Mouse (Mus musculus) heart, embryonic 12.5 days (tissue): Measurements from ENCODE around the gene Lama4. TPM values are rescaled to one million over a fixed set of nuclear protein-coding genes. Genes with fewer than 3 reads are reported as not detected.

Experiments used
- ATAC-seq: fragments of 200-750 bp; cut with Nextera tagmentation; 2 replicates; pipeline ENCODE4 v1.8.0; 2017; ENCODE audit warnings: moderate TSS enrichment, moderate library complexity; ENCODE audit not compliant: insufficient number of reproducible peaks, low FRiP score
- H3K27ac ChIP-seq: fragments of 300-500 bp; sonication (generic); 2 replicates; pipeline ENCODE4 v1.5.1; 2016; ENCODE audit warnings: mild to moderate bottlenecking, moderate library complexity; ENCODE audit not compliant: poor library complexity, severe bottlenecking
- H3K27me3 ChIP-seq: fragments of 300-500 bp; sonication (generic); replicated peaks from 2 replicates; pipeline ENCODE4 v1.6.1; 2016; ENCODE audit warnings: mild to moderate bottlenecking, moderate library complexity
- H3K36me3 ChIP-seq: fragments of 300-500 bp; sonication (generic); 2 replicates; pipeline ENCODE4 v1.6.1; 2016; ENCODE audit warnings: mild to moderate bottlenecking, moderate library complexity
- H3K4me1 ChIP-seq: fragments of 300-500 bp; sonication (generic); replicated peaks from 2 replicates; pipeline ENCODE4 v1.6.1; 2016; ENCODE audit warnings: mild to moderate bottlenecking
- H3K4me2 ChIP-seq: fragments of 300-500 bp; sonication (generic); 2 replicates; pipeline ENCODE4 v1.6.1; 2016; ENCODE audit warnings: mild to moderate bottlenecking, moderate library complexity
- H3K4me3 ChIP-seq: fragments of 300-500 bp; sonication (generic); 2 replicates; pipeline ENCODE4 v1.5.1; 2016; ENCODE audit warnings: mild to moderate bottlenecking
- H3K9ac ChIP-seq: fragments of 300-500 bp; sonication (generic); 2 replicates; pipeline ENCODE4 v1.6.1; 2016; ENCODE audit warnings: mild to moderate bottlenecking, moderate library complexity
- H3K9me3 ChIP-seq: fragments of 300-500 bp; sonication (generic); replicated peaks from 2 replicates; pipeline ENCODE4 v1.6.1; 2016; ENCODE audit warnings: mild to moderate bottlenecking, moderate library complexity
- WGBS: fragments of 180-500 bp; shearing (Covaris S2); methylation state at CpG from one replicate; pipeline ENCODE4 v1.1.7; 2016; 5-methylcytosine and 5-hydroxymethylcytosine counted together
- polyA plus RNA-seq: library from polyadenylated mRNA; unstranded; fragments of >200 nt; fragmentation: Nextera tagmentation; extraction: Ambion mirVana; gene quantifications from 2 replicates; pipeline ENCODE4 v1.2.1, GENCODE M21; 2016

Lama4 gene
- polyA plus RNA-seq, 1 experiment from 2014 or later: 144 TPM

DNA sequence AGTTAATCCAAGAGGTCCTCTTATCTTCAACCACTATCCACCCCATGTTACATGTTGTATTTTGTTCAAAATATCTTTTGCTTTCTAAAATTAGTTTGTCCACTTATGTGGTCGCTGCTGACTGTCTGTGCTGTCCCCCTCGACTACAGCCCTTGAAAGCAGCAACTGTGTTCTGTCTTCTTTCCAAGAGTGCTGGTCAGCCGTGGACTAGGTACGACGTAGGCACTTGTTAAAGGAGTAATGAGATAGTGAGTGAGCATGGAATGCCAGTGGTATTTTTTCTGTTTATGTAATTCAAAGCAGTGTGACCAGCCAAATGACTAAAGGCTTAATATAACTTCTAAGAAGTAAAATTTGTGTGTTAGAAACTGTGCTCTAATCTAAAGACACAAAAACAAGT is 90.7 kb downstream of the Lama4 start:
- peaks cover 20% of the 10 kb centered on the region for H3K4me1 ChIP-seq
- H3K9me3 ChIP-seq: no peaks in the 10 kb centered on the region
- H3K4me3 ChIP-seq: no peak overlapping the region
- WGBS: 42% methylated on average over 5 of the region's 5 CpGs
- no peaks in the 10 kb centered on the region for H3K27me3 ChIP-seq
- no peak overlapping the region for H3K27ac ChIP-seq
- no peak for ATAC-seq
- H3K36me3 ChIP-seq: peaks cover 74% of the 10 kb centered on the region
- H3K4me2 ChIP-seq: no peak overlapping the region
- no peak overlapping the region for H3K9ac ChIP-seq

DNA sequence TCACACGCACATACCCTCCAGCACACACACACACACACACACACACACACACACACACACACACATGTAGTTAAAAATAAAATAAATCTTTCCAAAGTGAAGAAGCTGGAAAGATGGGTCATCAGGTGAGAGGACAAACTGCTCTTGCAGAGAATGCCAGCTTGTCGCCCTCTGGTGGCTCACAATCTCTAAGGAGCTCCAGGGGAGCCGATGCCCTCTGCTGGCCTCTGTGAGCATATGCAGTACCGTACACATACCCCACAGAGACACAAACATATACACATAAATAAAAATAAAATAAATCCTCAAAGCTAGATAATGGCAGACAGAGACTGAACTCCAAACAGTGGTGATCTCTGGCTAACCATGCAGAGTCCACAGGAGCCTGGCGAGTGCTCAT is 99.4 kb downstream of the Lama4 start:
- 91% methylated on average over 5 of the region's 5 CpGs for WGBS
- no peak for ATAC-seq
- peaks cover 53% of the 10 kb centered on the region for H3K36me3 ChIP-seq

DNA sequence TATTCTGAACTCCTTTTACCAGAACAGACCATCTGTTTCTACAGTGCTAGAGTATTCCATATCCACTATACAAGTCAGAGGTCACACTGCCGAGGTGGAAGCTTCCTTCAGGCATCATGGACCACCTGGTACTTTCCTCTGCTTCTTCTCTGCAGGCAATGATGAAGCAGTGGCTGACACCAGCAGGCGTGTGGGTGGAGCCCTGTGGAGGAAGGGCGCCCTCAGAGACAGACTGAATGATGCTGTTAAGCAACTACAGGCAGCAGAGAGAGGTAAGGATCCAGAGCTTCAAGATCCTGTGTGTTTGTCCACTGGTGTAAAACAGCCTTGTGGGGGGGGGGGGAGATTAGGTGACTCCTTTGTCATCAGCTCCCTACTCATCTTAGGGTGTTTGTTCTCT is 100.1 kb downstream of the Lama4 start:
- no peak for ATAC-seq
- Histone ChIP-seq H3K9ac (no peak overlapping the region), H3K9me3 (no peaks in the 10 kb centered on the region), H3K27ac (no peak overlapping the region), H3K4me1 (no peaks in the 10 kb centered on the region), H3K27me3 (no peaks in the 10 kb centered on the region), H3K4me2 (no peak overlapping the region), H3K36me3 (peaks cover 57% of the 10 kb centered on the region), H3K4me3 (no peak overlapping the region)
- 64% methylated on average over 3 of the region's 3 CpGs for WGBS

More for the DNA sequence above, 99.4 kb downstream of the Lama4 start:
- Histone ChIP-seq H3K27me3 (no peaks in the 10 kb centered on the region), H3K9me3 (no peaks in the 10 kb centered on the region), H3K27ac (no peak overlapping the region), H3K4me1 (0 out of 2 replicates have a peak, but pooled peaks cover under 1% of the 10 kb centered on the region), H3K9ac (no peak overlapping the region), H3K4me3 (no peak overlapping the region), H3K4me2 (no peak overlapping the region)

DNA sequence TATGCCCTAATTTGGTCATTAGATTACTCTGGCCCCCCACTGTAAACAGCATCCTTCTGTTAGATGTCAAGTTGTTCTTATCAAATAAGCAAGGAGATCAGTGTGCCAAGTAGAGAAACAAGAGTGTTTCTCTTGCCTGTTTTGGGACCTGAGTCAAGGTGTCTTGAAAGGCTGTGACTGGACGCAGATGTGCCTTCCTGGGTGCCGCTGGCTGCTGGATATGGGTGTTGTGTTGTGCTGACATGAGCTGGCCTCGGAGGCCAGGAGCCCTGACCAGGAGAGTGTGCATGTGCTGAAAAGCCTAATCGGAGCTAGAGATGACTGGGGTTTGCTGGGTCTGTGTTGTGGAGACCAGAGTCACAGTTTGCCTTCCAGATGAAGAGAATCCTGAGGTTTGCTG is 100.7 kb downstream of the Lama4 start:
- Histone ChIP-seq H3K4me3 (no peak overlapping the region), H3K9me3 (no peaks in the 10 kb centered on the region), H3K4me2 (no peak overlapping the region), H3K27ac (no peak overlapping the region), H3K9ac (no peak overlapping the region), H3K36me3 (peaks cover 60% of the 10 kb centered on the region), H3K27me3 (no peaks in the 10 kb centered on the region), H3K4me1 (no peaks in the 10 kb centered on the region)
- 51% methylated on average over 4 of the region's 4 CpGs for WGBS
- ATAC-seq: no peak

DNA sequence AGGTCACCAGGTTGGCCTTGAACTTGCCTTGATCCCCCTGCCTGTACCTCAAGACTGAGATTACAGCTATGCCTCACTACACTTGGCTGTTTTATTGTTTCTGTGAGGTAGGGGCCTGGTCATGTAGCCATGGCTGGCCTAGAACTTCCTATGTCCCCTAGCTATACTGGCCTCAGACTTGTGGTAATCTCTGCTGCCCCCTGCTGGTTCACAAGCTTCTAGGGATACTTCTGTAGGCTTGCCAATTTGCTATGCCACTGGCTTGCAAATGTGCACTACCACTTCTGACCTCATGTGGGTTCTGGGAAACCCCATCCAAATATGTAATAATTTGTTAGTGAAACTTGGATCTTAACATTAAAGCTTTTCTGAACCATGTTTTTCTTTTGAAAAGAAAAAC is 101.6 kb downstream of the Lama4 start:
- peaks cover 60% of the 10 kb centered on the region for H3K36me3 ChIP-seq

DNA sequence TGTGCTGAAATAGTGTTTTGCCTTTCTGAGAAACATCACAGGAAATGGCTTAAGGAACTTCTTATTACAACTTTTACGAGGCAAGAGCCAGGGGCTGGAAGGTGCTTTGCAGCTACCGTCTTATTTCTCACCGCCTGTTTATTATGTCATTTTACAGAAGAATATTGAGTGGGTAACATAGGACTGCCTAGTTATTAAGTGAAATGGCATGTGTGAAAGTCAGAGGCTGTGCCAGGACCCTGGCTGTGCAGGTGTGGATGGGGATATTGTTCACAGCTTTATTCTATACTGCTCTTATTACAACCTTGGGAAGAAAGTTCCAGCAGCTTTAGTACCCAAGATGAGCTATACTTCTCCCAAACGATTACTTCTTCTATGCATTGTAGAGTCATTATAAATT is 106.7 kb downstream of the Lama4 start:
- no peak overlapping the region for H3K4me2 ChIP-seq
- H3K27me3 ChIP-seq: no peaks in the 10 kb centered on the region
- no peaks in the 10 kb centered on the region for H3K9me3 ChIP-seq
- WGBS: 84% methylated on average over 4 of the region's 4 CpGs
- H3K36me3 ChIP-seq: peaks cover 74% of the 10 kb centered on the region
- no peak for ATAC-seq
- H3K27ac ChIP-seq: no peak overlapping the region
- H3K4me1 ChIP-seq: no peaks in the 10 kb centered on the region
- no peak overlapping the region for H3K9ac ChIP-seq
- H3K4me3 ChIP-seq: no peak overlapping the region

More for the DNA sequence above, 101.6 kb downstream of the Lama4 start:
- H3K4me2 ChIP-seq: no peak overlapping the region
- H3K27ac ChIP-seq: no peak overlapping the region
- no peaks in the 10 kb centered on the region for H3K27me3 ChIP-seq
- ATAC-seq: peak; percentile 57; the same call in 1 of the 2 replicates
- H3K4me1 ChIP-seq: no peaks in the 10 kb centered on the region
- no peak overlapping the region for H3K4me3 ChIP-seq
- no peak overlapping the region for H3K9ac ChIP-seq
- no peaks in the 10 kb centered on the region for H3K9me3 ChIP-seq

DNA sequence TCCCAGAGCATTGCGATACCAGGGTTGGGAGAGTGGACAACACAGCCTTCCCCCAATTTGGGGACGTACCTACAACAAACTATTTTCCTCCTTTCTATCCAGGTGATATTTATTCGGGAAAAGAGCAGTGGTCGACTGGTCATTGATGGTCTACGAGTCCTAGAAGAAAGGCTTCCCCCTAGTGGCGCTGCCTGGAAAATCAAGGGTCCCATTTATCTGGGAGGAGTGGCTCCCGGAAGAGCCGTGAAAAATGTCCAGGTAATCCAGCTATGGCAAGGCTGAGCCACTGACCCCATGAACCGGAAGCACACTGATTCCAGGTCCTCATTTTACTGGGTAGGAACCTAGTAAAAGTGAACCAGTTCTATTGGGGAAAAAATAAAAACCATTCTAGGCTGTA is 131.7 kb downstream of the Lama4 start:
- ATAC-seq: no peak
- peaks cover 67% of the 10 kb centered on the region for H3K36me3 ChIP-seq
- no peak overlapping the region for H3K27ac ChIP-seq
- 83% methylated on average over 9 of the region's 9 CpGs for WGBS
- H3K4me1 ChIP-seq: no peaks in the 10 kb centered on the region
- no peak overlapping the region for H3K4me3 ChIP-seq
- no peak overlapping the region for H3K4me2 ChIP-seq
- no peak overlapping the region for H3K9ac ChIP-seq
- H3K27me3 ChIP-seq: no peaks in the 10 kb centered on the region
- no peaks in the 10 kb centered on the region for H3K9me3 ChIP-seq

DNA sequence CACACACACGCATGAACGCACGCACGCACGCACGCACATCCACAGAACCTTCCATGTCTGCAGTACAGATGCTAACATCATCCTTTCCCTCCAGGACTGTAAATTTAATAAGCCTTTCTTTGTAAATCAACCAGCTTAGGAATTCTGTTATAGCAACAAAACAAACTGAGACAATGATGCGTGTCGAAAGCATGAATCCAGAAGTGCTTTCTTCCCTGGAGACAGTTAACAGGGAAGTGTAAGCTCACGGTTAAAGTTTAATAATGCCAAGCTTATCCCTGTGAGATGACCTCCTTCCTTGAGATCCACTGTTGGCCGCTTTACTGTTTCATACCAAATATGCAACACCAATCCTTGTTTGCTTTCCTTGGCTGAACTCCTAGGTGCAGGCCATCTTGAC is 133.4 kb downstream of the Lama4 start:
- Histone ChIP-seq H3K9ac (no peak overlapping the region), H3K9me3 (no peaks in the 10 kb centered on the region), H3K4me2 (no peak overlapping the region), H3K27ac (no peak overlapping the region), H3K27me3 (no peaks in the 10 kb centered on the region), H3K36me3 (peaks cover 77% of the 10 kb centered on the region), H3K4me1 (no peaks in the 10 kb centered on the region), H3K4me3 (no peak overlapping the region)
- ATAC-seq: no peak
- WGBS: 94% methylated on average over 10 of the region's 10 CpGs

DNA sequence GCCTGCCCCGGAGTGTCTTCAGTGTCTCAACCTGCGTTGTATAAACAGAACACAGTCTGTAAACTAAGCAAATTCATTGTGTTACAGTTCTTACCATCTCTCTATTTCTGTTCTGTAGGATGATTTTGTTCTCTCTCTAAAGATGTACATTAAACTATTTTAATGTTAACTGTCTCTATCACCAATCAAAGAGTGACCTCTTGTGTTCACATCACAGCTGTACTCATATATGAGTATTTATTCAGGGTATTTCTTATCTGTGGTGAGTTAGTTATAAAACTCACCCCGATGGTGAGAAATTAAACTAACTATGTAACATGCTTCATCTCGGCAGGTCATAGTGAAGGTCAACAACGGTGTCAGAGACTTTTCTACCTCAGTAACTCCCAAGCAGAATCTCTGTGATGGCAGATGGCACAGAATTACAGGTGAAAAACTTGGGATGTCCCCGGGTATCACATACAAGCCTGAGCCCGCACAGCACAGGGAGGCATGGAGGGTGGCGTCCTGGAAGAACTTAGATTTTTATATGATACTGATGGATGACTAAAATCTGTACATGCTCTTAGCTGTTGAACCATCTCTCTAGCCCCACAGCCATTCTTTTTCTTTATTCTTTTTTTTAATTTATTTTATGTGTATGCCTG is 139.6 kb downstream of the Lama4 start:
- WGBS: 91% methylated on average over 8 of the region's 8 CpGs
- Histone ChIP-seq H3K27me3 (no peaks in the 10 kb centered on the region), H3K4me2 (no peak overlapping the region), H3K27ac (no peak overlapping the region), H3K4me3 (no peak overlapping the region), H3K4me1 (no peaks in the 10 kb centered on the region), H3K36me3 (peaks cover 70% of the 10 kb centered on the region), H3K9ac (no peak overlapping the region), H3K9me3 (no peaks in the 10 kb centered on the region)
- no peak for ATAC-seq

DNA sequence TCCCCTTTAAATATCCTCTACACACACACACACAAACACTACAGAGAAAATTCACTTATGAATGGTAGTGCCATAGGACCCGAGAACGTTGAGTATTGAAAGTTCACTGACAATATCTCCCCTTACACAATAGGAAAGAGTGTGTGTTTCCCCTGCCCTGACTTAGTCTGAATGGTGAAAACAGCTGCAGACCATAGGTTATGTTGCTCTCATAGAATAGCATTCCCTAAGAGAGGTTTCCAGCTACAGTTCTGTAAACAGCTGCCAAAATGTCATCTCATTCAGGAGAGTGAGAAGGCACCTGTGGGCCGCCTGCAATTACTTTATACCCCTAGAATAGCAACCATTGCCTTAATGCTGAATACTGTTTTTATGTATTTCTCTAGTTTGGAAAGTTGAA is 141.1 kb downstream of the Lama4 start:
- Histone ChIP-seq H3K4me1 (no peaks in the 10 kb centered on the region), H3K36me3 (peaks cover 78% of the 10 kb centered on the region), H3K27ac (no peak overlapping the region), H3K4me2 (no peak overlapping the region), H3K27me3 (no peaks in the 10 kb centered on the region), H3K4me3 (no peak overlapping the region), H3K9me3 (no peaks in the 10 kb centered on the region), H3K9ac (no peak overlapping the region)
- no peak for ATAC-seq
- 71% methylated on average over 3 of the region's 3 CpGs for WGBS

DNA sequence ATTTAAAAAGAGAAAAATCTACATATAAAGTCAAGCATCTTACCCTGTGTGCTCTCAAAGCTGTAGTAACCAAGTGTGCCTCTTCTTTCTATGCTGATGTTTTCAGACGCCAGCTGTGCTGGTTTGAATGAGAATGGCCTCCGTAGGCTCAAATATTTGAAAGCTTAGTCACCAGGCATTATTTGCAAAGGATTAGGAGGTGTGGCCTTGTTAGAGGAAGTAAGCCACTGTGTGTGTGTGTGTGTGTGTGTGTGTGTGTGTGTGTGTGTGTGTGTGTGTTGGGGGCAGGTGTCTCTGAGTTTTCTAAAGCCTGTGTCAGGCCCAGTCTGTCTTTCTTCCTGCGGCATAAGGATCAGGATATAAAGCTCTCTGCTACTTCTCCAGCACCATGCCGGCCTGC is 141.6 kb downstream of the Lama4 start:
- H3K27me3 ChIP-seq: no peaks in the 10 kb centered on the region
- H3K36me3 ChIP-seq: peaks cover 81% of the 10 kb centered on the region
- H3K27ac ChIP-seq: no peak overlapping the region
- H3K4me2 ChIP-seq: no peak overlapping the region
- WGBS: 61% methylated on average over 4 of the region's 4 CpGs
- no peak overlapping the region for H3K9ac ChIP-seq
- no peak for ATAC-seq
- H3K9me3 ChIP-seq: no peaks in the 10 kb centered on the region
- no peaks in the 10 kb centered on the region for H3K4me1 ChIP-seq
- H3K4me3 ChIP-seq: no peak overlapping the region

DNA sequence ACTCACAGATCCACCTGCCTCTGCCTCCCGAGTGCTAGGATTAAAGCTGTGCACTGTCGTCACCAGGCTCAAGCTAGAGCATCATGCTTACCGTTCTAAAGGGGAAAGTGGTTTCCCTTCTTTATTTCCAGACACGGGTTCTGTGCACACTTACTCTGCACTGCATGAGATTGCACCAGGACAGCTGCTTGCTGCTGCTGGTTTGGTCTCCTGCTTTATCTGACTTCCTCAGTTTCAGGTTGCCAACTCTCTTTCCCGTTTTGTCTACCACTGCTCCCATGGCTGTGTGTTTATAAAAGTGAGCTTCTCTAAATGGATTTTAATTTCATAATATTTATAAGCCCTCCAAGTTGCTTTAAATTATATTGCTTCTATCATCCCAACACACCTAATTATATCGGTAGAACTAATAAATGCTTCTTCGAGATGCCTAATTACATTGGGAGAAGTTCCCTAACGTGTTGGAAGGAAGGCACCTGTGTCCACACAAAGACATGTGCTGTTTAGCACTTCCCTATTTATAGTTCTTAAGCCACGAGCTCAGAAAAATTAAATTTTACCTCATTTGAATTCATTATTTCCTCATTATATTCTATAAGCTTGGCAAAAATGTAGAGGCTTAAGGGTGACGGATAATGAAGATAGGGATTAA is 143.6 kb downstream of the Lama4 start:
- Histone ChIP-seq H3K4me3 (no peak overlapping the region), H3K4me2 (no peak overlapping the region), H3K36me3 (peaks cover 65% of the 10 kb centered on the region), H3K9ac (no peak overlapping the region), H3K27ac (no peak overlapping the region), H3K4me1 (no peaks in the 10 kb centered on the region), H3K27me3 (no peaks in the 10 kb centered on the region), H3K9me3 (no peaks in the 10 kb centered on the region)
- 72% methylated on average over 10 of the region's 10 CpGs for WGBS
- no peak for ATAC-seq
